Mouse (Mus musculus) hindlimb bud, embryonic 11.5 days (tissue): ENCODE measurements around the gene Rinl.

Experiments
- DNase-seq: peaks from one replicate; pipeline ENCODE4 v3.0.0-alpha.2; 2012; ENCODE audit warnings: low read depth, low spot score; ENCODE audit errors: extremely low spot score

Gene Rinl

DNA sequence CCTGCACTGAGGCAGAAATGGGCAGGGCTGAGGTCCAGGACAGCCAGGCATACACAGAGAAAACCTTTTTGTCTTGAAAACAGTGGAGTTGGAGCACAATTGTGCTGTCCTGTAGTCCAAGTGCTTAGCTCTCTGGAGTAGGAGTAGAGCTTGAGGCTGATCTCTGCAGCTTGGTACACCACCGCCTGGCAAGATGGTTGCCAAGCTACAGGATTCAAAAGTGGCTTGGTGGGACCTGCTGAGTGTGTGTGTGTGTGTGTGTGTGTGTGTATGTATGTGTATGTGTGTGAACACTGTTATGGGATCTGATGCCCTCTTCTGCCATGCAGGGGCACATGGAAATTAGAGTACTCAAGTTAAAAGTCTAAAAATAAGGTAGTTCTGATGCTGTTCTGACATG, 33.8 kb downstream of the Rinl start:
- DNase-seq, result no peak

DNA sequence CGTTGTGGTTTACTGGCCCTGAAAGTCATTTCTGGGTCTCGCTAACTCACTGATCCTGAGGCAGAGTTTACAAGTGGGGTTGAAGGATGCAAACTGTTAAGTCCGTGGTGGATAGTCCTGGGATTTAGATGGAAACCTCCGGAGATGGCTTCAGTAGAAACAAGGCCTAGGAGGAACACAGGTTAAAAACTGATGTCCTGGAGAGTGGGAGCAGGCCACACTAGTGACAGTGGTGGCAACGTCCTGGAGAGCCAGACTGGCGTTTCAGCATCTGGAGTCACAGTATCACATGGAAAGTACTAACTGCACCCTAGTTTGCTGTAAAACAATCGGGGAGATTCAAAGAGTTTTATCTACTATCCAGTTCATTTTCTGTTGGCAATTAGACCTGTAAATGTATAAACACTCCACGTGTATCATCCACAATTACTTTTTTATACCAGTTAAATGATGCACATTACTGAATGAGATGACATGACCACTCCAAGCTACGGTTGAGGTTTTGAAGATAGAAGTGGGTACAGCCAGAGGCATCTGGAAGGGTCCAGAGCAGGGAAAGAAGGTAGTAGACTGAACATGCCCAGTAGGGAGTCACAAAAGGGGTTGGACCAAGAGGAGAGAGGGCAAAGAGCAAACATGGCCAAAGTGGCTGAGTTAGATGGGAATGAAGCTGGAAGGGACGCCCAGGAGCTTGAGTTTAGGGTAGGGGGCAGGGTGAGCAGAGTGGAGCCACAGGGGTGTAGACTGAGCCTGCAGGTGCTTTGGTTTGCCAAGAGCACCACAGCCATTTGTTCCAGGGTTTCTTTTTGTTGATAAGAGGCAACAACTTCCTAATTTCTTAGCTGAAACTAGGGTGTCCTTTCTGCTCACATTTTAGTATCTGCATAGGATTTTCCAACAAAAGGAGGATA, 34.5 kb downstream of the Rinl start:
- DNase-seq, result no peak

DNA sequence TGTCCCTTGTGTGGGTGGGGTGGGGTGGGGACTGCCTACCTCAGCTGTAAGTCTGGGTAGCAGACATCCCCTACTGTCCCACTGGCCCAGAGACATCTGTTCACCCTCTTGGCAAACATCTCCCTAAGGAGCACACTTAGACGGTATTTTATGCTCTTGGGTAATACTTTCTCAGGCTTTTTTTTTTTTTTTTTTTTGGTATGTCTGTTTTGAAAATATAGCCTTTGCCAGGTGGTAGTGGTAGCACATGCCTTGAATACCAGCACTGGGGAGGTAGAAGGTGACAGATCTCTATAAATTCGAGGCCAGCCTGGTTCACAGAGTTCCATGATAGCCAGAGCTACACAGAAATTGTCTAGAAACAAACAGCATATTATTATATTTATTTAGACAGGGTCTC, 35.2 kb downstream of the Rinl start:
- DNase-seq, result no peak

DNA sequence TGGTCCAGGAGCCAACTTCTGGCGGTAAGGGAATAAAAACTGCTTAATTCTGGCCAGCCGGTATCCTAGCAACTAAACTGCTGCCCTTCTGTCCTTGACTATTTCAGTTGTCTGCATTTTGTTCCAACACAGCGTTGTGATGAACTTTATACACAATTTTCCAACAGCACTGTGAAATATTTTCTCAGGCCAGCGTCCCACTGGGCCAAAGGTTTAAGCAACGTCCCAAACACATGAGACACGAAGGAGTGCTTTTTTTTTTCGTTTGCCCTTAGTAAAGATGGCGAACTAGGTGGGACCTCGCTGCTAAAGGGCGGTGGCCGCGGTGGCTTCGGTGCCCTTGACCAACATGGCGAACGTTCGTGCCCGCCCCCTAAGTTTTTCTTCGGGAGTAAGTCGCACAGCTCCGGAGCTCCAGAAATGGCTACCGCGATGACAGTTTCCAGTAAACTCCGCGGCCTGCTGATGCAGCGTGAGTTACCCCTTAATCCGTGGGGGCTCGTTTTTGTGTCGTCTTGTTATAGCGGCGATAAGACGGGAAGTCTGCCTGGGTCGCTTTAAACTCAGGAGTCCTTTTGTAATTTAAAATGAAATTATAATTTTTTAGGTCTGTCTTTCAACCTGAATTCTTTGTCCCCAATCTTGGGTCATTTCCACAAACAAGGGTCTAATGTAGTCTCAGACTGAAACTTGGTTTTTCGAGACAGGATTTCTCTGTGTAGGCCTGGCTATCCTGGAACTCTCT, 36.3 kb downstream of the Rinl start, which contains the start of gene Ech1:
TSS of gene Ech1 (plus strand) at position 277 of the 745 bp plus-strand sequence.
- peak; percentile 86 for DNase-seq

DNA sequence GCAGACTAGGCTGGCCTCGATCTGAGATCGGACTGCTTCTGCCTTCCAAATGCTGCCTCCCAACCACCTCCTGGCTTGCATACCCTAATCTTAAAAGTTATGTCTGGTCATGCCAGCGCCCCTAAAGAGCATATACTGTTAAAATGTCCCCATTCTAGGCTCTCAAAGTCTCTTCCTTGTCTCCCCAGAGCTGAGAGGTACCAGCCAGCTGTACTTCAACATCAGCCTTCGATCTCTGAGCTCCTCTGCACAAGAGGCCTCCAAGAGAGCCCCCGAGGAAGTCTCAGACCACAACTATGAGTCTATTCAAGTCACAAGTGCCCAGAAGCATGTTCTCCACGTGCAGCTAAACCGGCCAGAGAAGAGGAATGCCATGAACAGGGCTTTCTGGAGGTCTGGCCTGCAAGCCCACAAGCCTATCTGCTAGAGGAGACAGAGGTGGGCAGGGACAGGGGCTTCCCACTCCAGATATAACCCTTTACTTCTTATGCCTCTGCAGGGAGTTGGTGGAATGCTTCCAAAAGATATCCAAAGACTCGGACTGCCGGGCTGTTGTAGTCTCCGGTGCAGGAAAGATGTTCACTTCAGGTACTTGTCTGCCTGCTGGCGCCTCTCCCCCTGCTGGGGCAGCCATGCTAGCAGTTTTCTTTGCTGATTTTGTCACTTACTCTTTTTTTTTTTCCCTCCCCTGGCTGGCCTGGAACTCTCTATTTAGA, 37.1 kb downstream of the Rinl start:
- no peak for DNase-seq

DNA sequence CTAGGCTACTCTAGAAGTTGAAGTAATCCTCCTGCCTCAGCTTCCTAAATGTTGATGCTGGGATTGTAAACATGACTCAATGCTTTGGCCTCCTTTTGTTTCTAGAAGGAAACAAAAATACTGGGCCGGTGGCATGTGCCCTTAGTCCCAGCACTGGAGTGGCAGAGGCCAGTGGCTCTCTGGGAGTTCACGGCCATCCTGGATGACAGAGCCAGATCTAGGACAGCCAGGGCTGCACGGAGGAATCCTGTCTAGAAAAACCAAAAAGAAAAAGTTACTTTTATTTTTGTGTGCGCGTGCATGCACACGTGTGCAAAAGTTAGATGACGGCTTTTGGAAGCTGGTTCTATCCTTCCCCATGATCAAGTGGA, 37.6 kb downstream of the Rinl start:
- DNase-seq, result no peak

DNA sequence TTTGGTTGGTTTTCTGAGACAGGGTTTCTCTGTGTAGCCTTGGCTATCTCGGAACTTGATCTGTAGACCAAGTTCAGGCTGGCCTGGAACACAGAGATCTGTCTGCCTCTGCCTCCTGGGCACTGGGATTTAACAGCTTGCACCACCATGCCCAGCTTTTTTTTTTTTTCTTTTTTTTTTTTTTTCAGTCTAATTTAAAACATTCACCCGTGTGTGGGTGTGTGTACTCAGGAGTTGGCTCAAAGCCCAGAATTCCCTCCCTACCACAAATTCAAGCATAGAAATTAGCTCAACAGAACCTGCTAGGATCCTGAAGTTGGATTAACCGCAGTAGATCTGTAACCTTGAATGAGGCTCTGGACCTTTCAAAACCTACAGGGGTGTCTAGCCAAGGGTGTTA, 38.6 kb downstream of the Rinl start:
- DNase-seq, result no peak

DNA sequence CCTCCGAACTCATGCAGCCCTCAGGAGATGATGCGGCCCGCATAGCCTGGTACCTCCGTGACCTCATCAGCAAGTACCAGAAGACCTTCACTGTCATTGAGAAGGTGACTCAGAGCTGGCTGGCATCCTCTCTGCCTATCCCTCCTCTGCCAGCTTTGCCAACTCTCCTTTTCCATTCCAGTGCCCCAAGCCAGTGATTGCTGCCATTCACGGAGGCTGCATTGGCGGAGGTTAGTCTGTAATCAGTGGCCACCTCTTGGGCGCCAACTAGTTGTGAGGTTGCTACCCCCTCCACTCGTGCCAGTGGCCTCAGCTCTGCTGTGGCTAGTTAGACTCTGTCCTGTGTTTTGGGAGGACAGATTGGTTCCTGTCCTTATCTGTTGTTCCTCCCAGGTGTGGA, 41.1 kb downstream of the Rinl start:
- DNase-seq, result no peak

DNA sequence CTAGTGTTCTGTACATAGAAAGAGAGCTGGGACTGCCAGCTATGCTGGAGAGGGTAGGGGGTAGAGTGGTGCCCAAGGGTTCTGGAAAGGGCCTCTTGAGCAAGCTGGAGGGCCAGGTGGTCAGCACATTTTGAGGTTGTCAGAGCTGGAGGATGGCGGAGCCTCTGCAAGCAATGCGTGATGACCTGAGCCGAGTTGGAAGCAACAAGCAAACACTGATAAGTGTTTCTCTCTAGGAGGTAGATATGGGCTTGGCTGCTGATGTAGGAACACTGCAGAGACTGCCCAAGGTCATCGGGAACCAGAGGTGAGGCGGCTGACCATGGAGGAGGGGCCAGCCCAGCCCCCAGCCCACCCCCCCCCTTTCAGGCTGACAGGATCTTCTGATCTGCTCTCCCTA, 42.2 kb downstream of the Rinl start:
- DNase-seq, result no peak

DNA sequence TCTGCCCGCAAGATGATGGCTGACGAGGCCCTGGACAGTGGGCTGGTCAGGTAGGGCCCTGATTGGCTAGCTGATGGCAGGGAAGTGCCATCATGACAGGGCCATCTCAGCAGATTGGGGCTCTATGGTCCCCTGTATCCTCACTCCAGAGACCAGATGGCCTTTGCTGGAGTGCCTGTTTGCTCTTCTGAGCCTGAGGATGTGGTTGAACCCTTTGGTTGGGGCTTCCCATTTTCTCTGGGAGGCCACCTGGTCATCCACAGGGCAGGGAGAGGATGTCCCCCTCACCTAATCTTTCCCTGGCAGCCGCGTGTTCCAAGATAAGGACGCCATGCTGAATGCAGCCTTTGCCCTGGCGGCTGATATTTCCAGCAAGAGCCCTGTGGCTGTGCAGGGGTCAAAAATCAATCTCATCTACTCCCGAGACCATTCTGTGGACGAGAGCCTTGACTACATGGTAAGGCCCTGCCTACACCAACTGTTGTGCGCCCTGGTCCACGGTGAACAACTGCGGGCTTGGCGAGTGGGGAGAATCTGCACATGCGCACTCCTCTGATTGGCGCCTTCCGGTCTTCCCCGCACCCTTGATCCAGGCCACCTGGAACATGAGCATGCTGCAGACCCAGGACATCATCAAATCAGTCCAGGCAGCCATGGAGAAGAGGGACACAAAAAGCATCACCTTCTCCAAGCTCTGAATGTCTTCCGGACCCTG, 42.8 kb downstream of the Rinl start:
- DNase-seq, result no peak

DNA sequence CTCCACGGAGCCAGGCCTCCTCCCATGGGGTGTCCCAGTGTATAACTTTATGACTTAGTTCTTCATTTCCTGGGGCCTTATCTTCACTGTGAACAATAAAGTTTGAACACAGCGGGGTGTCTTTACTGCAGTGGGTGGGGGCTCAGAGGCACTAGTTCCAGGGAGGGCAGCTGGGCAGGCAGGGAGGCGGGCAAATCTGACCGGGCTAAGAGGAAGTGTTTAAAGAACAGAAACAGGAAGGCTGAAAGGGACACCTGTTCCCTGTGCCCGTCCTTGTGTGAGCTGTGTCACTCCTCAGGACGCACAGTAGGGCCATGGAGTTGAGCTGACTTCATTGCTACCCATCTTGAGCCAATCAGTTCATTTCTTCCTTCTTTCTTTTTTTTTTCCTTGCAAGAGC, 43.4 kb downstream of the Rinl start:
- DNase-seq, result no peak

DNA sequence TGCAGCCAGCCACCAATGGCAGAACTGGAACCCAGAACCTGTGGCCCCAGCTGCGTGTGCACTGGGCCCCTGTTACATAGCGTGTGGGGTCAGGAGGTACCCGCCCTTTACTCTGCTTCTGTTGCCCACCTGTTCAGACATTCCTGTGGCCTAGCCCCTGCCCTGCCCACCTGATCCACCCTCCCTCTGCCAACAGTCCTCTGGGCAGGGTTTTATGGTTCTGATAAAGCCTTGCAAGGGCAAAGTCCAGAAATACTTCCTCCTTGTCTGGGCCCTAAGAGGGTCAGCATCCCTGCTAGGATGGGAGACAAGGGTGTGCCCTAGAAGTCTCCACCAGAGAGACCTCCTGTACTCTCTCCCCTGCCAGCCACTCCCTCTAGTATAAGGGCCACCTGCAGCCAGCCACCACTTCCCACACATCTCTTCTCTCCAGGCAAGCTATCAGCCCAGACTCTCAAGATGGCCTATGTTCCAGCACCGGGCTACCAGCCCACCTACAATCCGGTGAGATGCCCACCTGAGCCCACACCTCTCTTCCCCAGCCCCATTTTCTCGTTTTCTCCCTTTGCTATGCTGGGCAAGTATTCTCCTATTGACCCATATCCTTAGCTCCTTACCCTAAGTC, 45.1 kb downstream of the Rinl start, which contains the start of gene Lgals4:
TSS of gene Lgals4 (plus strand) at position 132 of the 625 bp plus-strand sequence.
- no peak for DNase-seq

DNA sequence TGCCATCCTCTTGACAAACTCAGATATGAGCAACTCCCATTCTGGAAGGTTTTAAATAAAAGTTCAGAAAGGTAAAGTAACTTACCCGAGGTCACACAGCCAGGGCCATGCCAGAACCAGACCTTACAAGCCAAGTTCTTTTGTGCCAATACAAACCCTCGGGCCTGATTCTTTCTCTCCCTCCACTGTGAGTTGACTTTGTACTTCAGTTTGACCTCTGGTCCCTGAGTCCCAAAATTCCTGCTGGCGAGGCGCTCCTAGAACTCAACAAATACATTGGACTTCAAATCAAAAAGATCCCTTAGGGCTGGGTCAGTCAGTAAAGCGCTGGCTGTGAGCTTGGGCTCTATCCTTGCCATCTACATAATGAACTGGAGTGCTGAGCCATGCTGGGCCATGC, 48.2 kb downstream of the Rinl start:
- no peak for DNase-seq

DNA sequence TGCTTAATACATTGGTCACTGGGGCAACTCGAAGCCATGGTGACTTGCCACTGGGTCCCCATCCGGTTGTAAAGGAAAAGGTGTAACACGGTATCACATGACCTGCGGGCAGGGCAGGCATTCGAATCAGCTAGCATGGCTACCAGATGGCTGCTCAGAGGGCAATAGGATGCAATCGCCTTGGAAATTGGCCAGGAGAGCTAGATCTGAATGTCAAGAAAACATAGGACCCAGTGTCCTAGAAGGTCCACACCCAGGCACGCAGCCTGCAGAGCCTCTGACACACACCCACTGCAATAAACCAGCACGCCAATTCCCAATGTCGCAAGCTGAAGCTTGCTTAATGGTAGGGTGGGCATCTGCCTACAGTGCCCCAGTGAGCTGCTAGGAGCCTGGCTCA, 49.6 kb downstream of the Rinl start:
- DNase-seq, result no peak

DNA sequence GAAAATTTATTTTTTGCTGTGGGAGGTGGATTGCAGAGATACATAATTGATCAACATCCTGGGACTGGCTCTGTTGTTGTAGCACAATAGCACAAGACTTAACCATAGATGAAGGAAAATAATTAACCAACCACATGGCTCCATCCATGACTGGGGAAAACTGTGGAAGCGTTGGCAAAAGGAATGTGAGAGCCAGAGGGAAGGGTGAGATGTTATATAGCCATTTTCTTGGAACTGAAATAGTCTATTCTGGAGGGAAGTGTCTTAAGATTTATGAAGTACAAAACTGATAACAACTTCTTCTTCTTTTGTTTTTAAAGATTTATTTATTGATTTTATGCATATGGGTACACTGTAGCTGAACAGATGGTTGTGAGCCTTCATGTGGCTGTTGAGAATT, 58.5 kb downstream of the Rinl start:
- DNase-seq, result no peak
